Comparison of ENCODE assay signal across 23 mouse cellular contexts in genomic region chr1:47507801-47508200, GRCm38 (mm10).
DNase-seq lines count a peak whose midpoint lies in the region; ATAC-seq lines count a peak whose summit lies in the region.
"Had no signal": no experiment of that assay in that cellular context is flagged by ENCODE, and none has a peak within 500 bp of the region (broad histone marks: within the 10 kb centered on the region; RNA-seq: fewer than 3 reads in every experiment).

No protein-coding gene starts in this region.

- H3K4me1 ChIP-seq in embryonic facial prominence, embryonic 11.5 days (ENCODE audit: control insufficient read depth, insufficient read depth, low read length): no peaks in the 10 kb centered on the region
- H3K4me1 ChIP-seq in embryonic facial prominence, embryonic 10.5 days: no peaks in the 10 kb centered on the region
- no peaks in the 10 kb centered on the region for H3K4me1 ChIP-seq in kidney, embryonic 14.5 days (ENCODE audit: control insufficient read depth, insufficient read depth, low read length)

- no peak overlapping the region for H3K4me3 ChIP-seq in embryonic facial prominence, embryonic 11.5 days (ENCODE audit: low read depth, low read length)
- no peak overlapping the region for H3K4me3 ChIP-seq in embryonic facial prominence, embryonic 10.5 days
- no peak overlapping the region for H3K4me3 ChIP-seq in kidney, embryonic 14.5 days (ENCODE audit: low read length)

- peak; percentile 45 for DNase-seq in embryonic facial prominence, embryonic 11.5 days (ENCODE audit: low spot score)
- no peak for DNase-seq in embryonic facial prominence, embryonic 10.5 days (ENCODE audit: low spot score)
- peak; percentile 55 for DNase-seq in Muller cell, postnatal 12 days (ENCODE audit: inconsistent ontology term)
- DNase-seq in retina, embryonic 14.5 days (ENCODE audit: low spot score): peak; percentile 53
- peak; percentile 46 for DNase-seq in retina, postnatal 1 day
- no peak for DNase-seq in layer of hippocampus, postnatal 36 days
- DNase-seq in yolk sac, embryonic 10.5 days (ENCODE audit: low spot score): no peak
- DNase-seq: adrenal gland, adult 2 months; adrenal gland, adult 8-10 months; adrenal gland, postnatal 10 days; adrenal gland, postnatal 14 days; adrenal gland, postnatal 25 days; adrenal gland, postnatal 36 days; B cell, adult 2 months; cerebellum, adult 11 months; cerebellum, adult 11-12 months; cerebellum, adult 18-20 months had no signal

- no peak overlapping the region for H3K9ac ChIP-seq in embryonic facial prominence, embryonic 11.5 days (replicated peaks; ENCODE audit: low read length)
- H3K9ac ChIP-seq in kidney, embryonic 14.5 days (ENCODE audit: low read depth, low read length): no peak overlapping the region

- H3K4me2 ChIP-seq in embryonic facial prominence, embryonic 11.5 days (ENCODE audit: low read depth, low read length): no peak overlapping the region
- H3K4me2 ChIP-seq in kidney, embryonic 14.5 days (replicated peaks; ENCODE audit: low read depth, low read length): no peak overlapping the region

- no peaks in the 10 kb centered on the region for H3K27me3 ChIP-seq in embryonic facial prominence, embryonic 11.5 days (ENCODE audit: control insufficient read depth, insufficient read depth, low read length)
- H3K27me3 ChIP-seq in embryonic facial prominence, embryonic 10.5 days (replicated peaks; ENCODE audit: low read depth, poor library complexity, severe bottlenecking): no peaks in the 10 kb centered on the region
- no peaks in the 10 kb centered on the region for H3K27me3 ChIP-seq in kidney, embryonic 14.5 days (ENCODE audit: control insufficient read depth, insufficient read depth, low read length)
- H3K27me3 ChIP-seq: CH12.LX, Patski had no signal

- H3K36me3 ChIP-seq in embryonic facial prominence, embryonic 11.5 days (replicated peaks; ENCODE audit: control insufficient read depth, insufficient read depth, low read depth, low read length): no peaks in the 10 kb centered on the region
- no peaks in the 10 kb centered on the region for H3K36me3 ChIP-seq in embryonic facial prominence, embryonic 10.5 days (replicated peaks)
- no peaks in the 10 kb centered on the region for H3K36me3 ChIP-seq in kidney, embryonic 14.5 days (ENCODE audit: control insufficient read depth, insufficient read depth, low read length)
- H3K36me3 ChIP-seq: G1E had no signal

- no peak for ATAC-seq in embryonic facial prominence, embryonic 11.5 days (replicated peaks; ENCODE audit: insufficient number of reproducible peaks, low FRiP score, low TSS enrichment, low read depth)
- no peak for ATAC-seq in kidney, embryonic 14.5 days (ENCODE audit: low FRiP score, low TSS enrichment)
- ATAC-seq: activated CD4-positive, CD25-positive, alpha-beta regulatory T cell, adult 4 months; CD4-positive, CD25-positive, alpha-beta regulatory T cell, adult 4 months; Patski had no signal

- H3K9me3 ChIP-seq in embryonic facial prominence, embryonic 11.5 days (replicated peaks; ENCODE audit: control insufficient read depth, low read length): no peaks in the 10 kb centered on the region
- H3K9me3 ChIP-seq in embryonic facial prominence, embryonic 10.5 days: no peaks in the 10 kb centered on the region
- H3K9me3 ChIP-seq in kidney, embryonic 14.5 days (ENCODE audit: control insufficient read depth, low read length): no peaks in the 10 kb centered on the region
- H3K9me3 ChIP-seq: G1E had no signal

- H3K27ac ChIP-seq in embryonic facial prominence, embryonic 11.5 days (replicated peaks; ENCODE audit: low read depth, low read length): no peak overlapping the region
- no peak overlapping the region for H3K27ac ChIP-seq in embryonic facial prominence, embryonic 10.5 days (replicated peaks)
- H3K27ac ChIP-seq in kidney, embryonic 14.5 days (ENCODE audit: low read depth, low read length): no peak overlapping the region

Comparison
In these comparisons a context has a peak if more than half of its experiments do, and no peak if none do; other contexts are left out.
1. DNase-seq: peak in embryonic facial prominence, embryonic 11.5 days (single experiment), Muller cell, postnatal 12 days (single experiment), retina, embryonic 14.5 days (single experiment) and retina, postnatal 1 day (single experiment); none in embryonic facial prominence, embryonic 10.5 days (single experiment), layer of hippocampus, postnatal 36 days (0 of 2) and yolk sac, embryonic 10.5 days (single experiment).